Mouse (Mus musculus) embryonic fibroblast, embryonic 13.5 days (primary cell): Measurements from ENCODE around the gene Abhd8. TPM values are rescaled to one million over a fixed set of nuclear protein-coding genes. Genes with fewer than 3 reads are reported as not detected.
"Not testable (repeated sequence)": the region's sequence is repeated elsewhere in the genome, so short reads cannot be mapped to it uniquely, and the experiment has no call there.

ENCODE experiments used
- H3K27ac ChIP-seq: 2 replicates; pipeline ENCODE4 v1.5.1; 2012; ENCODE audit warnings: low read length, control low read depth, inconsistent platforms; ENCODE audit not compliant: insufficient read depth
- H3K4me1 ChIP-seq: 2 replicates; pipeline ENCODE4 v1.6.1; 2011; ENCODE audit warnings: low read length; ENCODE audit not compliant: control insufficient read depth, insufficient read depth
- H3K4me3 ChIP-seq: 2 replicates; pipeline ENCODE4 v1.5.1; 2011; ENCODE audit warnings: mild to moderate bottlenecking, control low read depth, low read length; ENCODE audit not compliant: insufficient read depth
- CTCF ChIP-seq: IDR thresholded peaks from 2 replicates; pipeline ENCODE4 v1.5.1; 2011; ENCODE audit warnings: mild to moderate bottlenecking, control low read depth, low read length, moderate library complexity, borderline replicate concordance; ENCODE audit not compliant: insufficient read depth
- POLR2A ChIP-seq: IDR thresholded peaks from 2 replicates; pipeline ENCODE4 v1.6.1; 2011; ENCODE audit warnings: low read depth, mild to moderate bottlenecking, control low read depth, low read length, moderate library complexity
- polyA plus RNA-seq: library from polyadenylated mRNA; stranded (reverse); fragments of >200 nt; gene quantifications from 2 replicates; pipeline ENCODE4 v1.2.4, GENCODE M21; 2011; ENCODE audit warnings: low read depth; ENCODE audit not compliant: missing spikeins, insufficient read length

The Abhd8 gene
- polyA plus RNA-seq, 1 experiment: 20.9 TPM

DNA sequence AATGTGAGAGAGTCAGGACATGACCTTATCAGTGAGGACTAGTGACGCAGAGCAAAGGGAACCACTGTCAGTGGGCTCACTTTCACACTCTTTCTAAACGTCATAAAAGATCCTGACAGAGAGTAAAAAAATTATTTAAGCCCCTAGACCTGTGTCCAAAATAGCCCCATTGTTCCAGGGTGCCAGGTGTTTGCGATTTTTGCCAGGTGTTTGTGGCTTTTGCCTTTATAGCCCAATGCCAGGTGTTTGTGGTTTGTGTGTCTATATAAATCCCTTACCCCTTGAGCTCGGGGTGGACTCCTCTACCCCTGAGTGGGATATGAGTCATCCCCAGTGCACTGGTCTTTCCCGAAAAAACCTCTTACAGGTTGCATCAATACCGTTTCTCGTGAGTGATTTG lies 18.4 kb downstream of the Abhd8 start:
- TF ChIP-seq CTCF (no peak), POLR2A (no peak)
- H3K4me3 ChIP-seq: no peak overlapping the region
- no peaks in the 10 kb centered on the region; the same call in 1 of the 2 replicates for H3K4me1 ChIP-seq
- no peak overlapping the region for H3K27ac ChIP-seq

DNA sequence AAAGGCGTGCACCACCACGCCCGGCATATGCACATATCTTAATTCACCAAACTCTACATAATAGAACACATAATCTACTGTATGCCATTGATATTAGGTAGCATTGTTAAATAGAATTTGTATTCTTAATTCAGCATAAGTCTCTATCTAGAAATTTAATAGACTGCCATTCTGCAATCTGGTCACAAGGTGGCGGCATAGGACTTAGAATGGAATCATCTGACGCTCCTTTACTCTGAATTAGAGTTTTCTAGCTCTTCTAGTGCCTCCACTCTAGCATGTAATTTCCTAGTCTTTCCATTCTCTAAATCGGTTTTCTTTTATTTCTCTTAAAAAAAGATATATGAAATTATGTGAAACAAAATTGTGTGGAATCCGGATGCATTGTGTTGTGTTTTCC lies 22.1 kb downstream of the Abhd8 start:
- H3K4me3 ChIP-seq: no peak overlapping the region
- no peak overlapping the region for H3K27ac ChIP-seq
- TF ChIP-seq CTCF: no peak
- TF ChIP-seq POLR2A: no peak
- no peaks in the 10 kb centered on the region; the same call in 1 of the 2 replicates for H3K4me1 ChIP-seq

DNA sequence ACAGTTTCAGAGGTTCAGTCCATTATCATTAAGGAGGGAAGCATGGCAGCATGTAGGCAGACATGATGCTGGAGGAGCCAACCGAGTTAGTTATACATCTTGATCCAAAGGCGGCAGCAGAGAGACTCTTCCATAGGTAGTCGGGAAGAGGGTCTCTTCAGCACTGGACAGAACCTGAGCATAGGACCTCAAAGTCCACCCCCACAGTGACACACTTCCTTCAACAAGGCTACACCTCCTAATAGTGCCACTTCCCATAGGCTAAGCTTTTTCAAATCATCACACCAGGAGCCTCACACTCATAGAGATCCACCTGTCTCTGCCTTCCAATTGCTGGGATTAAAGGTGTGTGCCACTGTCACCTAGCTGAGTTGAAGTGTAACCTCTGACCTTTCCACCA lies 26.4 kb downstream of the Abhd8 start:
- H3K4me1 ChIP-seq: no peaks in the 10 kb centered on the region
- TF ChIP-seq CTCF (no peak), POLR2A (no peak)
- no peak overlapping the region for H3K27ac ChIP-seq
- no peak overlapping the region for H3K4me3 ChIP-seq

DNA sequence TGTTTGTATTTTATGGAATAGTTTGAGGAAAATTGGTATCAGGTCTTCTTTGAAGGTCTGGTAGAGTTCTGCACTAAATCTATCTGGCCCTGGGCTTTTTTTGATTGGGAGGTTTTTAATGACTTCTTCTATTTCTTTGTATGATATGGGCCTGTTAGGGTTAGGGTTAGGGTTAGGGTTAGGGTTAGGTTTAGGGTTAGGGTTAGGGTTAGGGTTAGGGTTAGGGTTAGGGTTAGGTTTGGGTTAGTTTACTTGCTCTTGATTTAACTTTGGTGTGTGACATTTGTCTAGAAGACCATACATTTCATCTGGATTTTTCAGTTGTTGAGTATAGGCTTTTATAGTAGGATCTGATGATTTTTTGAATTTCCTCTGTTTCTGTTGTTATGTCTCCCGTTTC lies 30.5 kb downstream of the Abhd8 start:
- peak; percentile 33; the same call in 1 of the 2 replicates for TF ChIP-seq CTCF
- H3K4me3 ChIP-seq: peak overlapping the region; percentile 4; the same call in 1 of the 2 replicates

DNA sequence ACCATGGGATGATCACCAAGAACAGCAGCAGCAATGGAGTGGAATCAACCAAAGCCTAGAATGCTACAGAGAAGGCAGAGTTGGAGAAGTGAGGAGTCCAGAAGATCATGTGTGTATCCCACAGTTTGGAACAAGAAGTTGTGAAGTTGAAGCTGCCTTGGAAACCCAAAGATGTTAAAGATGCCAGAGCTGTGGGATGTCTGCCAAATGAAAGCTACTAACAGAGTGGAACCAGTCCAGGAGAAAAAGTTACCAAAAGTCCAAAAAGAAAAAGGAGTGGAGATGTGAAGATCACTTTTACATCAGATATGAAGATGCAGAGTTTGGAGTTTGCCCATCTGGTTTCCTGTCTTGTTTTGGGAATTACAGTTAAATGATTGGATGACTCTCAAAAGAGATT lies 41.3 kb downstream of the Abhd8 start:
- no peak for TF ChIP-seq POLR2A
- no peak overlapping the region for H3K4me3 ChIP-seq
- H3K27ac ChIP-seq: no peak overlapping the region
- no peaks in the 10 kb centered on the region for H3K4me1 ChIP-seq

More for the DNA sequence above, 30.5 kb downstream of the Abhd8 start:
- not testable (repeated sequence) for H3K4me1 ChIP-seq, H3K27ac ChIP-seq

DNA sequence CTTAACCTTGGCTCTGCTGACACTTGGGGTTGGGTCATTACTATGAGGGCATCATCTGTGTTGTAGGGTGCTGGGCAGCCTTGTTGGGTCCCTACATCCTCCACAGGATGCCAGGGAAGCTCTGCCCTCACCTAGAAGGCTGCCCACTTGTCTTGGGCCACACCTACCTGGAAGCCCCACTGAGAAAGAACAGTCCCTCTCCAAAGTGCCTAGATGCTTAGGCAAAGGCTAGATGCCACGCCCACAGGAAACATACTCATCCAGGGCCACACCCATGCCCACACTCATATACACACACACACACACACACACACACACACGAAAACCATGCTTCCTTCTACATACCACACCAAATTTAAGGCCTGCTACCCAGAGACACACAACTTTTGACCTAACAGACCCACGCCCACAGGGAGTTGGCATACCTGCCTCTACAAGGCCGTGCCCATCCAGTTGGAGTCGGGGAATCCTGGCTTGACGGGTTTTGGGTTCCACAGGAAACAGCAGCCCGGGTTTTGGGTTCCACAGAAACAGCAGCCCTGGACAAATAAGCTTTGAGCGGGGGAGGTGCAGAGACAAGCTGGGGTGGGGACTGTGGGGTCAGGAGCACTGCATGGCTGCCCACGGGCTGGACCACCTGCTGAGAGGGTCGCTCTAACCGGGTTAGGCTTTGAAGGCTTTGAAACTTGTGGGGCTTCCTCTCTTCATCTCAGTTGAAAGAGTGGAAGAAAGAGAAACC lies 51.8 kb downstream of the Abhd8 start:
- Histone ChIP-seq H3K4me3 (no peak overlapping the region), H3K4me1 (no peaks in the 10 kb centered on the region), H3K27ac (no peak overlapping the region)
- TF ChIP-seq CTCF (no peak), POLR2A (peak; percentile 43; the same call in 1 of the 2 replicates)

DNA sequence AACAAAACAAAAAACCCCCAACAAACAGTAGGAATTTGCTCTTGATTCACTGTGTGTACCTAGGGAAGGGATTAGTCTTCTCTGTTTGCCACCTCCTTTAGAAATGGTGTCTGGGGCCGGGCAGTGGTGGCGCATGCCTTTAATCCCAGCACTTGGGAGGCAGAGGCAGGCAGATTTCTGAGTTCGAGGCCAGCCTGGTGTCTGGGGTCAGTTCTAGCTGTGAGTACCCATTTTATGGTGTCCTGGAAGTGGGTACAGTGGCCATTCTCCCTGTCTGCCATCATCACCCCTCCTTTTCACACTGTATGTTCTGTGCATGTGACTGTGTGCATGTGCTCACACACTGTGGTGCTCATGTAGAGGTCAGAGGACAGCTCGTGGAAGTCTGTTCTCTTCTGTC lies 55.2 kb downstream of the Abhd8 start:
- TF ChIP-seq CTCF (no peak), POLR2A (no peak)

DNA sequence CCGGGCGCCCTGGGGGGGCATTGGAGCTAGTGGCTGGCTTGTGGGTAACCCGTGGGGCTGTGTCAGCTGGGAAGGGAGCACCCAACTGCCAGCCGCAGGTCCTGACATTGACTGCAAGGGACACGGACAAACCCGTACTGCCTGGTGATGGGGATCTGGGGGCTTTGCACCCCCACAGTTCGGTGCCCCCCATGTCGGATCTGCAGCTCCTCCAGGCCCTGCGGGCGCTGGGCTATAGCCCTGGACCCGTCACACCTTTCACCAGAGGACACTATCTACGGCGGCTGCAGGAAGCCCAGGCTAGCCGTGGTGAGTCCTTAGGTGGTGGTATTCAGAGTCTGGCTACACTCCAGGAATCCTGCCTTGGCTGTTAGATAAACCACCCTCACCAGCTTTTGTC lies 56.0 kb downstream of the Abhd8 start:
- no peaks in the 10 kb centered on the region for H3K4me1 ChIP-seq
- no peak overlapping the region for H3K27ac ChIP-seq
- TF ChIP-seq CTCF (no peak), POLR2A (no peak)
- H3K4me3 ChIP-seq: no peak overlapping the region

More for the DNA sequence above, 55.2 kb downstream of the Abhd8 start:
- Histone ChIP-seq H3K27ac (no peak overlapping the region), H3K4me3 (no peak overlapping the region), H3K4me1 (no peaks in the 10 kb centered on the region)

Other genes with a start within 250 kb of the Abhd8 start
- 67.5 and 95.8 TPM in 2 replicates for gene Myo9b, start 190.9 kb downstream of the Abhd8 start, polyA plus RNA-seq
- gene Haus8, start 190.7 kb downstream of the Abhd8 start, polyA plus RNA-seq: 23.1 and 29.7 TPM in 2 replicates
- 94.8 and 97.6 TPM in 2 replicates for gene Use1, start 96.8 kb downstream of the Abhd8 start, polyA plus RNA-seq
- gene Ocel1, start 92.4 kb downstream of the Abhd8 start, polyA plus RNA-seq: 2.3 and 3.2 TPM in 2 replicates
- 40.8 and 48.9 TPM in 2 replicates for gene Nr2f6, start 81.7 kb downstream of the Abhd8 start, polyA plus RNA-seq
- gene Ushbp1, start 67.9 kb downstream of the Abhd8 start, polyA plus RNA-seq: not detected in 2 replicates
- gene Babam1, start 66.8 kb downstream of the Abhd8 start, polyA plus RNA-seq: 84.5 and 91.6 TPM in 2 replicates
- 3.9 and 5.7 TPM in 2 replicates for gene Ankle1, start 57.6 kb downstream of the Abhd8 start, polyA plus RNA-seq
- gene Mrpl34, start 1.3 kb upstream of the Abhd8 start, polyA plus RNA-seq: 36.9 and 50.5 TPM in 2 replicates
- 63.1 and 70.4 TPM in 2 replicates for gene Dda1, start 5.5 kb upstream of the Abhd8 start, polyA plus RNA-seq
- gene Ano8, start 22.3 kb upstream of the Abhd8 start, polyA plus RNA-seq: 15.4 and 15.6 TPM in 2 replicates
- 10.5 and 12.5 TPM in 2 replicates for gene Gtpbp3, start 24.4 kb upstream of the Abhd8 start, polyA plus RNA-seq
- 0.33 and 0.44 TPM in 2 replicates for gene Plvap, start 48.1 kb upstream of the Abhd8 start, polyA plus RNA-seq
- not detected in 2 replicates for gene Ccdc194, start 62.1 kb upstream of the Abhd8 start, polyA plus RNA-seq
- 102 and 107 TPM in 2 replicates for gene Bst2, start 73.8 kb upstream of the Abhd8 start, polyA plus RNA-seq
- 38.3 and 39.4 TPM in 2 replicates for gene Mvb12a, start 79.3 kb upstream of the Abhd8 start, polyA plus RNA-seq
- gene Tmem221, start 95.2 kb upstream of the Abhd8 start, polyA plus RNA-seq: 0.32 TPM in 1 of 2 replicates, not detected in the other
- not detected in 2 replicates for gene Nxnl1, start 102.9 kb upstream of the Abhd8 start, polyA plus RNA-seq
- gene Slc27a1, start 105.2 kb upstream of the Abhd8 start, polyA plus RNA-seq: 13.7 and 17.7 TPM in 2 replicates
- 86.0 and 99.4 TPM in 2 replicates for gene Pgls, start 128.5 kb upstream of the Abhd8 start, polyA plus RNA-seq
- 1.8 and 3.0 TPM in 2 replicates for gene Fam129c, start 134.0 kb upstream of the Abhd8 start, polyA plus RNA-seq
- 147 and 163 TPM in 2 replicates for gene Colgalt1, start 147.3 kb upstream of the Abhd8 start, polyA plus RNA-seq
- gene Unc13a, start 208.1 kb upstream of the Abhd8 start, polyA plus RNA-seq: 1.9 and 2.6 TPM in 2 replicates
- gene Jak3, start 212.6 kb upstream of the Abhd8 start, polyA plus RNA-seq: 5.0 and 6.1 TPM in 2 replicates
- gene Insl3, start 225.6 kb upstream of the Abhd8 start, polyA plus RNA-seq: 1.4 TPM in 1 of 2 replicates, not detected in the other
- 0.67 and 1.1 TPM in 2 replicates for gene B3gnt3, start 238.1 kb upstream of the Abhd8 start, polyA plus RNA-seq